Mouse (Mus musculus) hindbrain, embryonic 16.5 days (tissue): ENCODE results near the gene Islr. TPM values are rescaled to one million over a fixed set of nuclear protein-coding genes. Genes with fewer than 3 reads are reported as not detected.

Source experiments
- ATAC-seq: fragments of 200-750 bp; cut with Nextera tagmentation; 2 replicates; pipeline ENCODE4 v1.8.0; 2017; ENCODE audit warnings: moderate TSS enrichment, moderate library complexity
- H3K27ac ChIP-seq: fragments of 300-500 bp; sonication (generic); 2 replicates; pipeline ENCODE4 v1.5.1; 2014; ENCODE audit warnings: low read depth, mild to moderate bottlenecking, control low read depth, low read length, moderate library complexity
- H3K27me3 ChIP-seq: fragments of 300-500 bp; sonication (generic); replicated peaks from 2 replicates; pipeline ENCODE4 v1.6.1; 2014; ENCODE audit warnings: low read length; ENCODE audit not compliant: control insufficient read depth, insufficient read depth
- H3K36me3 ChIP-seq: fragments of 300-500 bp; sonication (generic); 2 replicates; pipeline ENCODE4 v1.6.1; 2014; ENCODE audit warnings: mild to moderate bottlenecking, low read length, moderate library complexity, mixed read lengths; ENCODE audit not compliant: control insufficient read depth, insufficient read depth
- H3K4me1 ChIP-seq: fragments of 300-500 bp; sonication (generic); 2 replicates; pipeline ENCODE4 v1.6.1; 2014; ENCODE audit warnings: low read depth, low read length; ENCODE audit not compliant: control insufficient read depth, insufficient read depth
- H3K4me2 ChIP-seq: fragments of 300-500 bp; sonication (generic); 2 replicates; pipeline ENCODE4 v1.6.1; 2014; ENCODE audit warnings: mild to moderate bottlenecking, low read length, control low read depth, moderate library complexity
- H3K4me3 ChIP-seq: fragments of 300-500 bp; sonication (generic); 2 replicates; pipeline ENCODE4 v1.5.1; 2014; ENCODE audit warnings: mild to moderate bottlenecking, low read length, control low read depth, moderate library complexity
- H3K9ac ChIP-seq: fragments of 300-500 bp; sonication (generic); 2 replicates; pipeline ENCODE4 v1.6.1; 2014; ENCODE audit warnings: low read depth, mild to moderate bottlenecking, control low read depth, low read length, moderate library complexity
- H3K9me3 ChIP-seq: fragments of 300-500 bp; sonication (generic); 2 replicates; pipeline ENCODE4 v1.6.1; 2014; ENCODE audit warnings: mild to moderate bottlenecking, low read length, moderate library complexity; ENCODE audit not compliant: control insufficient read depth
- WGBS: fragments of 180-500 bp; shearing (Covaris S2); extraction: QIAGEN DNeasy Blood & Tissue Kit; methylation state at CpG from one replicate; pipeline ENCODE4 v1.1.7; 2014; 5-methylcytosine and 5-hydroxymethylcytosine counted together
- polyA plus RNA-seq: library from polyadenylated mRNA; unstranded; fragments of >200 nt; fragmentation: Nextera tagmentation; extraction: Ambion mirVana; gene quantifications from 2 replicates; pipeline ENCODE4 v1.2.1, GENCODE M21; 2015

Gene Islr
- polyA plus RNA-seq, 1 experiment from 2014 or later: 40.4 TPM

GRCm38 (mm10) chr9:58225915-58226913 is 22.1 kb upstream of the Islr start:
- Histone ChIP-seq H3K9ac (no peak overlapping the region), H3K4me3 (no peak overlapping the region), H3K9me3 (no peaks in the 10 kb centered on the region), H3K36me3 (0 out of 2 replicates have a peak, but pooled peaks cover 2% of the 10 kb centered on the region), H3K4me2 (no peak overlapping the region), H3K27ac (no peak overlapping the region), H3K4me1 (no peaks in the 10 kb centered on the region), H3K27me3 (no peaks in the 10 kb centered on the region)
- 64% methylated on average over 9 of the region's 9 CpGs for WGBS
- no peak for ATAC-seq

GRCm38 (mm10) chr9:58224356-58224755 is 20.2 kb upstream of the Islr start:
- Histone ChIP-seq H3K4me3 (no peak overlapping the region), H3K36me3 (0 out of 2 replicates have a peak, but pooled peaks cover 2% of the 10 kb centered on the region), H3K9ac (no peak overlapping the region), H3K27me3 (no peaks in the 10 kb centered on the region), H3K4me1 (no peaks in the 10 kb centered on the region), H3K4me2 (no peak overlapping the region), H3K9me3 (no peaks in the 10 kb centered on the region), H3K27ac (no peak overlapping the region)
- WGBS: 88% methylated on average over 2 of the region's 2 CpGs
- ATAC-seq: no peak

GRCm38 (mm10) chr9:58220218-58220903 is 16.3 kb upstream of the Islr start:
- ATAC-seq: no peak
- WGBS: 74% methylated on average over 24 of the region's 24 CpGs
- no peak overlapping the region for H3K4me2 ChIP-seq
- no peaks in the 10 kb centered on the region for H3K36me3 ChIP-seq
- no peaks in the 10 kb centered on the region for H3K9me3 ChIP-seq
- no peaks in the 10 kb centered on the region for H3K27me3 ChIP-seq
- H3K4me1 ChIP-seq: no peaks in the 10 kb centered on the region
- H3K27ac ChIP-seq: no peak overlapping the region
- no peak overlapping the region for H3K9ac ChIP-seq
- no peak overlapping the region for H3K4me3 ChIP-seq

- 88% methylated on average over 3 of the region's 3 CpGs for WGBS
- no peaks in the 10 kb centered on the region for H3K4me1 ChIP-seq
- ATAC-seq: no peak
- H3K36me3 ChIP-seq: no peaks in the 10 kb centered on the region
- no peak overlapping the region for H3K4me3 ChIP-seq
- no peak overlapping the region for H3K4me2 ChIP-seq
- H3K27ac ChIP-seq: no peak overlapping the region
- no peaks in the 10 kb centered on the region for H3K27me3 ChIP-seq
- H3K9me3 ChIP-seq: no peaks in the 10 kb centered on the region
- H3K9ac ChIP-seq: no peak overlapping the region
These were observed 14.4 kb upstream of the Islr start for GRCm38 (mm10) chr9:58218539-58218938.

GRCm38 (mm10) chr9:58216402-58216801 is 12.3 kb upstream of the Islr start:
- no peak overlapping the region for H3K27ac ChIP-seq
- 45% methylated on average over 6 of the region's 6 CpGs for WGBS
- no peak overlapping the region for H3K4me2 ChIP-seq
- no peaks in the 10 kb centered on the region for H3K9me3 ChIP-seq
- H3K36me3 ChIP-seq: no peaks in the 10 kb centered on the region
- no peaks in the 10 kb centered on the region for H3K4me1 ChIP-seq
- H3K27me3 ChIP-seq: no peaks in the 10 kb centered on the region
- H3K4me3 ChIP-seq: no peak overlapping the region
- no peak overlapping the region for H3K9ac ChIP-seq
- ATAC-seq: peak; percentile 66

- no peak overlapping the region for H3K4me3 ChIP-seq
- no peak overlapping the region for H3K9ac ChIP-seq
- H3K27ac ChIP-seq: no peak overlapping the region
- ATAC-seq: no peak
- no peaks in the 10 kb centered on the region for H3K4me1 ChIP-seq
- H3K4me2 ChIP-seq: no peak overlapping the region
- no peaks in the 10 kb centered on the region for H3K9me3 ChIP-seq
- 59% methylated on average over 8 of the region's 8 CpGs for WGBS
- no peaks in the 10 kb centered on the region for H3K36me3 ChIP-seq
- H3K27me3 ChIP-seq: no peaks in the 10 kb centered on the region
These were observed 10.5 kb upstream of the Islr start for GRCm38 (mm10) chr9:58214519-58215180.

- Histone ChIP-seq H3K4me2 (no peak overlapping the region), H3K9ac (no peak overlapping the region), H3K36me3 (no peaks in the 10 kb centered on the region), H3K27ac (no peak overlapping the region), H3K9me3 (no peaks in the 10 kb centered on the region), H3K27me3 (no peaks in the 10 kb centered on the region), H3K4me1 (no peaks in the 10 kb centered on the region), H3K4me3 (no peak overlapping the region)
- WGBS: 31% methylated on average over 5 of the region's 5 CpGs
- ATAC-seq: no peak
These were observed 9.8 kb upstream of the Islr start for GRCm38 (mm10) chr9:58213865-58214264.

- Histone ChIP-seq H3K9me3 (no peaks in the 10 kb centered on the region), H3K4me1 (no peaks in the 10 kb centered on the region), H3K4me3 (no peak overlapping the region), H3K36me3 (no peaks in the 10 kb centered on the region), H3K27me3 (no peaks in the 10 kb centered on the region), H3K27ac (no peak overlapping the region), H3K4me2 (no peak overlapping the region), H3K9ac (no peak overlapping the region)
- ATAC-seq: no peak
- WGBS: 77% methylated on average over 5 of the region's 5 CpGs
These were observed 9.3 kb upstream of the Islr start for GRCm38 (mm10) chr9:58213377-58213776.

GRCm38 (mm10) chr9:58210304-58210627 is 6.2 kb upstream of the Islr start:
- H3K4me3 ChIP-seq: no peak overlapping the region
- H3K9me3 ChIP-seq: no peaks in the 10 kb centered on the region
- H3K9ac ChIP-seq: no peak overlapping the region
- H3K4me2 ChIP-seq: no peak overlapping the region
- H3K36me3 ChIP-seq: no peaks in the 10 kb centered on the region
- H3K27ac ChIP-seq: no peak overlapping the region
- 76% methylated on average over 2 of the region's 2 CpGs for whole genome bisulfite sequencing
- peaks cover 4% of the 10 kb centered on the region for H3K4me1 ChIP-seq
- no peak for ATAC-seq
- no peaks in the 10 kb centered on the region for H3K27me3 ChIP-seq
